ENCODE assay signal across 15 mouse cellular contexts in the genomic region with DNA sequence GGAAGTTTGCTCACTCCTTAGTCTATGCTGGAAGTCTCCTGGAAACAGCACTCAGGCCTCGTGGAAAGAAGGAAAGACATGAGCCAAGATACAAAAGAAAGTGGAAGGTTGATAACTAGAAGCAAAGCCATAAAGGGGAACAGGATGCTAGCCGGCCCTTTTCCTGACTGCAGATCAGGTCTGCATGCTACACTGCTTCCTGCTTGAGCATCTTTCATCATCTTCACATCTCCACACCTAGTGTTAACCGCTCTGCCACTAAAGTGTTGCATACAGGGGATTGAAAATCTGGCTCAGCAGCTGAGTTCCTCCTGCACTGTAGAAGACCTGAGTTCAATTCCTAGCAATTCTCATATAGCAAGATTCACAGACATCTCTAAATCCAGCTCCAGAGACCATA.
DNase-seq lines count a peak whose midpoint lies in the region; ATAC-seq lines count a peak whose summit lies in the region.
"Had no signal": no experiment of that assay in that cellular context is flagged by ENCODE, and none has a peak within 500 bp of the region (broad histone marks: within the 10 kb centered on the region; RNA-seq: fewer than 3 reads in every experiment).

No protein-coding gene starts in this region.

- peak; percentile 78 for ATAC-seq in granulocyte monocyte progenitor cell, adult 5-6 weeks (replicated peaks; ENCODE audit: poor library complexity, severe bottlenecking)
- ATAC-seq in megakaryocyte, adult 5-6 weeks (ENCODE audit: poor library complexity, severe bottlenecking), result peak; percentile 55
- ATAC-seq in megakaryocyte progenitor cell, adult 5-6 weeks (replicated peaks; ENCODE audit: poor library complexity), result peak; percentile 59
- ATAC-seq: activated CD4-positive, CD25-positive, alpha-beta regulatory T cell, adult 4 months had no signal

- no peak for DNase-seq in T-cell, adult 2 months (ENCODE audit: low spot score)
- no peak for DNase-seq in heart, adult 11 months
- DNase-seq: adrenal gland, adult 8-10 months; adrenal gland, postnatal 14 days; adrenal gland, postnatal 36 days; cerebellum, adult 11-12 months; cerebellum, adult 2 months; cerebellum, adult 9-10 months; cerebellum, postnatal 10 days; cerebellum, postnatal 25 days; forebrain, postnatal 0 days had no signal
